Mouse (Mus musculus) MEL (cell line): Measurements from ENCODE around the gene Kcnj2. TPM values are rescaled to one million over a fixed set of nuclear protein-coding genes. Genes with fewer than 3 reads are reported as not detected.

Source experiments
- DNase-seq: peaks from one replicate; pipeline ENCODE4 v3.0.0; 2011; ENCODE audit warnings: low read depth, low spot score
- H3K27ac ChIP-seq: 2 replicates; pipeline ENCODE4 v1.5.1; 2012; ENCODE audit warnings: low read depth, mild to moderate bottlenecking, control low read depth, low read length, moderate library complexity; ENCODE audit not compliant: control insufficient read depth
- H3K27me3 ChIP-seq, 2 experiments: fragments of 150-350 bp in 1 of 2; sonication (generic) in 1 of 2; 2 replicates each; pipeline ENCODE4 v1.6.1; 2012; ENCODE audit warnings: low read length in 2 of 2, mild to moderate bottlenecking in 2 of 2, improper control_type of control experiment in 1 of 2, moderate library complexity in 1 of 2; ENCODE audit not compliant: insufficient read depth in 2 of 2, control insufficient read depth in 1 of 2
- H3K36me3 ChIP-seq, 2 experiments: 2 replicates each; pipeline ENCODE4 v1.6.1; 2012 to 2014; ENCODE audit warnings: low read length in 2 of 2, improper control_type of control experiment in 1 of 2, inconsistent platforms in 1 of 2, mild to moderate bottlenecking in 1 of 2; ENCODE audit not compliant: insufficient read depth in 2 of 2, control insufficient read depth in 1 of 2
- H3K4me1 ChIP-seq, 2 experiments: fragments of 150-350 bp in 1 of 2; sonication (generic) in 1 of 2; 2 replicates each; pipeline ENCODE4 v1.6.1; 2012; ENCODE audit warnings: low read length in 2 of 2, improper control_type of control experiment in 1 of 2, mild to moderate bottlenecking in 1 of 2; ENCODE audit not compliant: insufficient read depth in 2 of 2, control insufficient read depth in 1 of 2
- H3K4me3 ChIP-seq, 2 experiments: fragments of 150-350 bp in 1 of 2; sonication (generic) in 1 of 2; 2 replicates each; pipeline ENCODE4 v1.5.1; 2012; ENCODE audit warnings: low read depth in 2 of 2, low read length in 2 of 2, mild to moderate bottlenecking in 2 of 2, moderate library complexity in 2 of 2, control low read depth in 1 of 2, improper control_type of control experiment in 1 of 2; ENCODE audit not compliant: control insufficient read depth in 1 of 2, insufficient read depth in 1 of 2
- H3K79me2 ChIP-seq: 2 replicates; pipeline ENCODE4 v1.6.1; 2012; ENCODE audit warnings: mild to moderate bottlenecking, low read length, moderate library complexity; ENCODE audit not compliant: control insufficient read depth, poor library complexity, insufficient read depth
- H3K9ac ChIP-seq: 2 replicates; pipeline ENCODE4 v1.6.1; 2012; ENCODE audit warnings: low read depth, mild to moderate bottlenecking, control low read depth, low read length, moderate library complexity; ENCODE audit not compliant: control insufficient read depth, poor library complexity, severe bottlenecking
- H3K9me3 ChIP-seq: fragments of 150-350 bp; sonication (generic); replicated peaks from 2 replicates; pipeline ENCODE4 v1.6.1; 2012; ENCODE audit warnings: mild to moderate bottlenecking, low read length, improper control_type of control experiment, moderate library complexity; ENCODE audit not compliant: insufficient read depth
- BHLHE40 ChIP-seq: IDR thresholded peaks from 2 replicates; pipeline ENCODE4 v1.6.1; 2012; ENCODE audit warnings: low read depth, mild to moderate bottlenecking, inconsistent platforms, low read length, improper control_type of control experiment, borderline replicate concordance
- CTCF ChIP-seq, 3 experiments: IDR thresholded peaks in 2 of 3; conservative IDR thresholded peaks in 1 of 3; 2 replicates each; pipeline ENCODE4 v1.5.1; 2011 to 2012; ENCODE audit warnings: low read length in 3 of 3, low read depth in 2 of 3, mild to moderate bottlenecking in 2 of 3, improper control_type of control experiment in 1 of 3, inconsistent platforms in 1 of 3, mixed read lengths in 1 of 3, moderate library complexity in 1 of 3; ENCODE audit not compliant: control insufficient read depth in 1 of 3, insufficient read depth in 1 of 3, poor library complexity in 1 of 3, severe bottlenecking in 1 of 3
- E2F4 ChIP-seq: IDR thresholded peaks from 2 replicates; pipeline ENCODE4 v1.6.1; 2011; ENCODE audit warnings: low read depth, low read length, improper control_type of control experiment, borderline replicate concordance
- ELF1 ChIP-seq: IDR thresholded peaks from 2 replicates; pipeline ENCODE4 v1.6.1; 2014; ENCODE audit warnings: low read depth, mild to moderate bottlenecking, inconsistent platforms, low read length, improper control_type of control experiment, moderate library complexity
- GATA1 ChIP-seq: IDR thresholded peaks from 2 replicates; pipeline ENCODE4 v1.6.1; 2011; ENCODE audit warnings: low read depth, low read length, improper control_type of control experiment
- HCFC1 ChIP-seq: IDR thresholded peaks from 2 replicates; pipeline ENCODE4 v1.6.1; 2012; ENCODE audit warnings: low read depth, mild to moderate bottlenecking, inconsistent platforms, low read length, improper control_type of control experiment, moderate library complexity
- KAT2A ChIP-seq: conservative IDR thresholded peaks from 2 replicates; pipeline ENCODE4 v1.6.1; 2012; ENCODE audit warnings: low read depth, low read length, improper control_type of control experiment, inconsistent platforms
- MAX ChIP-seq: IDR thresholded peaks from 2 replicates; pipeline ENCODE4 v1.6.1; 2011; ENCODE audit warnings: low read length, improper control_type of control experiment
- MAZ ChIP-seq: IDR thresholded peaks from 2 replicates; pipeline ENCODE4 v1.6.1; 2012; ENCODE audit warnings: low read depth, mild to moderate bottlenecking, inconsistent platforms, low read length, improper control_type of control experiment
- MXI1 ChIP-seq: IDR thresholded peaks from 2 replicates; pipeline ENCODE4 v1.6.1; 2011; ENCODE audit warnings: mild to moderate bottlenecking, low read depth, low read length, improper control_type of control experiment
- MYB ChIP-seq: IDR thresholded peaks from 2 replicates; pipeline ENCODE4 v1.6.1; 2011; ENCODE audit warnings: mild to moderate bottlenecking, low read depth, low read length, improper control_type of control experiment
- MYC ChIP-seq: IDR thresholded peaks from 2 replicates; pipeline ENCODE4 v1.6.1; 2011; ENCODE audit warnings: low read depth, mild to moderate bottlenecking, low read length, improper control_type of control experiment, moderate library complexity
- NRF1 ChIP-seq: IDR thresholded peaks from 2 replicates; pipeline ENCODE4 v1.6.1; 2014; ENCODE audit warnings: low read depth, mild to moderate bottlenecking, inconsistent platforms, low read length, improper control_type of control experiment, moderate library complexity; ENCODE audit not compliant: poor library complexity, insufficient read depth, severe bottlenecking
- POLR2AphosphoS2 ChIP-seq: IDR thresholded peaks from 2 replicates; pipeline ENCODE4 v1.6.1; 2011; ENCODE audit warnings: low read length, improper control_type of control experiment
- POLR2AphosphoS5 ChIP-seq: IDR thresholded peaks from 2 replicates; pipeline ENCODE4 v1.6.1; 2012; ENCODE audit warnings: low read depth, borderline replicate concordance, mild to moderate bottlenecking, inconsistent platforms, low read length, moderate library complexity, mixed read lengths
- RAD21 ChIP-seq: IDR thresholded peaks from 2 replicates; pipeline ENCODE4 v1.6.1; 2011; ENCODE audit warnings: mild to moderate bottlenecking, low read depth, low read length, improper control_type of control experiment
- RCOR1 ChIP-seq: IDR thresholded peaks from 2 replicates; pipeline ENCODE4 v1.6.1; 2012; ENCODE audit warnings: low read depth, mild to moderate bottlenecking, inconsistent platforms, low read length, improper control_type of control experiment
- SIN3A ChIP-seq: IDR thresholded peaks from 2 replicates; pipeline ENCODE4 v1.6.1; 2012; ENCODE audit warnings: low read length, improper control_type of control experiment, inconsistent platforms
- SMC3 ChIP-seq: IDR thresholded peaks from 2 replicates; pipeline ENCODE4 v1.6.1; 2011; ENCODE audit warnings: low read depth, low read length, improper control_type of control experiment
- TAL1 ChIP-seq: IDR thresholded peaks from 2 replicates; pipeline ENCODE4 v1.6.1; 2012; ENCODE audit warnings: mild to moderate bottlenecking, inconsistent platforms, low read length, moderate library complexity, mixed read lengths
- TBP ChIP-seq: IDR thresholded peaks from 2 replicates; pipeline ENCODE4 v1.8.0; 2011; ENCODE audit warnings: low read depth, low read length, improper control_type of control experiment
- TCF12 ChIP-seq: IDR thresholded peaks from 2 replicates; pipeline ENCODE4 v1.6.1; 2014; ENCODE audit warnings: low read depth, mild to moderate bottlenecking, inconsistent platforms, low read length, improper control_type of control experiment, moderate library complexity
- USF1 ChIP-seq: IDR thresholded peaks from 2 replicates; pipeline ENCODE4 v1.6.1; 2014; ENCODE audit warnings: low read depth, mild to moderate bottlenecking, inconsistent platforms, low read length, improper control_type of control experiment, moderate library complexity
- USF2 ChIP-seq, 2 experiments: IDR thresholded peaks; 2 replicates each; pipeline ENCODE4 v1.6.1; 2011 to 2012; ENCODE audit warnings: improper control_type of control experiment in 2 of 2, low read length in 2 of 2, borderline replicate concordance in 1 of 2, inconsistent platforms in 1 of 2, low read depth in 1 of 2, mild to moderate bottlenecking in 1 of 2; ENCODE audit not compliant: insufficient read depth in 1 of 2
- ZC3H11A ChIP-seq: IDR thresholded peaks from 2 replicates; pipeline ENCODE4 v1.6.1; 2012; ENCODE audit warnings: low read depth, mild to moderate bottlenecking, inconsistent platforms, low read length, improper control_type of control experiment
- ZMIZ1 ChIP-seq: IDR thresholded peaks from 2 replicates; pipeline ENCODE4 v1.6.1; 2012; ENCODE audit warnings: low read depth, mild to moderate bottlenecking, inconsistent platforms, low read length, improper control_type of control experiment, moderate library complexity
- ZNF384 ChIP-seq: IDR thresholded peaks from 2 replicates; pipeline ENCODE4 v1.6.1; 2012; ENCODE audit warnings: low read depth, mild to moderate bottlenecking, inconsistent platforms, low read length, improper control_type of control experiment
- polyA plus RNA-seq, 2 experiments: library from polyadenylated mRNA; stranded (reverse) in 1 of 2; unstranded in 1 of 2; fragments of >175 nt in 1 of 2; fragments of >200 nt in 1 of 2; gene quantifications; 2 replicates each; pipeline versions ENCODE4 v1.2.1 to v1.2.4; 2012; ENCODE audit warnings: low replicate concordance in 2 of 2, low read depth in 1 of 2; ENCODE audit not compliant: insufficient read length in 2 of 2, insufficient read depth in 1 of 2, missing spikeins in 1 of 2
- total RNA-seq: library from RNA; depleted of rRNA; stranded (reverse); fragments of 300-350 nt; gene quantifications from 2 replicates; pipeline ENCODE4 v1.2.3, GENCODE M21; 2012

Kcnj2 gene
- total and polyA plus RNA-seq, 3 experiments, result not detected

DNA sequence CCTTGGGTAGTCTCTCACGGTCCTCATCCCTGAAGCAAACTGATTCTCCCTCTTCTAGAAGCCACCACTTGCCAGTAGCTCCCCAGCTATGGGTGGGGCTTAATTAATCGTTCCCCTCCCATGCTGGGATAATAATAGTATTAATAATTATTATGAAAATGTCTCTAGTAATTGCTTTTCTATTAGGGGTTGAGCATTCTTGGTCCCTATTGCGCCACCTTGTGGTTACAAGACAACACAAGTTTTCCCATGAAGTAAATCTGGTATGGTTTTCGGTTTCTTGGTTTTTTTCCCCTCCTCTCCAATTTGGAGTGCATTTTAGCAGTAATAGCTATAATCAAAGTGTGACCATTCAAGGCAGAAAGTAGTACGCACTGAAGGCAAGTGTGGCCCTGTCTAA is 23.8 kb upstream of the Kcnj2 start (continued):
- no peak for TF ChIP-seq KAT2A
- TF ChIP-seq USF1, result no peak
- no peak for TF ChIP-seq GATA1
- no peak for TF ChIP-seq POLR2AphosphoS2
- no peak for TF ChIP-seq RCOR1
- TF ChIP-seq TCF12, result no peak
- no peak for TF ChIP-seq TAL1
- no peak for TF ChIP-seq HCFC1
- TF ChIP-seq MXI1, result no peak
- peak in 2 of 3 experiments; percentile 29 to 52; a peak in 4 of 6 replicates for TF ChIP-seq CTCF (IDR thresholded peaks at IDR 0.05 in 2 of 3, conservative IDR thresholded peaks at IDR 0.05 in 1 of 3; ENCODE audit: control insufficient read depth in 1 of 3, insufficient read depth in 1 of 3, low read depth in 2 of 3, low read length in 3 of 3, poor library complexity in 1 of 3, severe bottlenecking in 1 of 3)
- TF ChIP-seq SIN3A, result no peak
- TF ChIP-seq TBP, result no peak
- no peak for TF ChIP-seq NRF1
- TF ChIP-seq POLR2AphosphoS5, result no peak
- no peak for TF ChIP-seq ZNF384

DNA sequence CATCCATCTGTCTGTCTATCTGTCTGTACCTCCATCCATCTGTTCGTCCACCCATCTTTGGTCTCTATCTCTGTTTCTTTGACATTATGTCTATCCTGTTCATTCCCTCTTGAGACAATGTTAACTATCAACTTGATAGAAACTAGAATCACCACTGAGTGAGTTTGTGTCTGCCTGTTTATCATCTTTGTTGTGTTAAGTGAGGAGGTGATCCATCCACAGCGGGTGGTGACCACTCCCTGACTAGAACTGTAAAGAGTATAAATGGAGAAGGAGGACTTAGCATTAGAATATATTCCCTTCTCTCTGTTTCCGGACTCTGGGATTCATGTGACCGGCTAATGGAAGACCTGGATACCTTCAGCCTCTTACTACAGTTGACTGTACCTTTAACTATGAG is 22.7 kb upstream of the Kcnj2 start:
- no peak overlapping the region for H3K4me3 ChIP-seq
- H3K27me3 ChIP-seq, result no peaks in the 10 kb centered on the region
- no peak for DNase-seq
- no peak overlapping the region for H3K27ac ChIP-seq
- H3K4me1 ChIP-seq, result no peaks in the 10 kb centered on the region
- no peaks in the 10 kb centered on the region for H3K9me3 ChIP-seq
- no peak overlapping the region for H3K9ac ChIP-seq
- H3K79me2 ChIP-seq, result no peaks in the 10 kb centered on the region
- no peak for TF ChIP-seq E2F4
- TF ChIP-seq KAT2A, result no peak
- TF ChIP-seq HCFC1, result no peak
- TF ChIP-seq USF2 (IDR thresholded peaks at IDR 0.05; ENCODE audit: borderline replicate concordance in 1 of 2, insufficient read depth in 1 of 2, low read depth in 1 of 2, low read length in 2 of 2), result no peak
- no peak for TF ChIP-seq RCOR1
- no peak for TF ChIP-seq ZMIZ1
- TF ChIP-seq, all 39 proteins: peak for 0
- no peaks in the 10 kb centered on the region for H3K36me3 ChIP-seq

DNA sequence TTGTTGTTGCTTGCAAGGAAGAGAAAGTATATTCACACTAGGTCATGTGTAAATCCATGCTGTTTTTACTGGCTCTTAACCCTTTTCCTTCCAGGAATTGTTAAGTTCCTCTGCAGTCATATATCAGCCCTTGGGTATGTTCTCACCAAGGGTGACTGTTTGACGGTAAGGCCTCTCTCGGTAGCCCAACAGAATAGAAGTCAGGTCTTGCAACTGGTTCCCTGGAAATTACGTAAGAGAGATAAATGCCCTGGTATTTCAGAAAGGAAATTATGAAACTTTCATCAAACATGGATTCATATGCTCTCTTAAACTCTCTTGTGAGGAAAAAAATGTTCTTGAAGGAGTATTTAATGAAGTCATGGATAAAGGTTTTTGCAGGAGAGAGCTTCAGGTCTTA is 11.7 kb upstream of the Kcnj2 start:
- no peaks in the 10 kb centered on the region for H3K4me1 ChIP-seq
- H3K79me2 ChIP-seq, result no peaks in the 10 kb centered on the region
- DNase-seq, result no peak
- H3K36me3 ChIP-seq, result no peaks in the 10 kb centered on the region
- TF ChIP-seq RAD21, result no peak
- TF ChIP-seq MYB, result no peak
- no peak for TF ChIP-seq MAX
- TF ChIP-seq USF2 (IDR thresholded peaks at IDR 0.05; ENCODE audit: borderline replicate concordance in 1 of 2, insufficient read depth in 1 of 2, low read depth in 1 of 2, low read length in 2 of 2), result no peak
- no peak for TF ChIP-seq MAZ
- TF ChIP-seq HCFC1, result no peak
- no peak for TF ChIP-seq ELF1
- no peak for TF ChIP-seq RCOR1
- no peak for TF ChIP-seq MYC
- no peak for TF ChIP-seq NRF1
- no peak for TF ChIP-seq ZNF384
- no peak for TF ChIP-seq ZC3H11A
- no peak for TF ChIP-seq SMC3
- no peak for TF ChIP-seq BHLHE40
- TF ChIP-seq SIN3A, result no peak
- TF ChIP-seq KAT2A, result no peak
- H3K27ac ChIP-seq, result no peak overlapping the region
- no peaks in the 10 kb centered on the region for H3K9me3 ChIP-seq
- no peaks in the 10 kb centered on the region for H3K27me3 ChIP-seq
- H3K4me3 ChIP-seq, result no peak overlapping the region
- no peak overlapping the region for H3K9ac ChIP-seq
